9 mouse cellular contexts compared by ENCODE assay signal in the genomic region with DNA sequence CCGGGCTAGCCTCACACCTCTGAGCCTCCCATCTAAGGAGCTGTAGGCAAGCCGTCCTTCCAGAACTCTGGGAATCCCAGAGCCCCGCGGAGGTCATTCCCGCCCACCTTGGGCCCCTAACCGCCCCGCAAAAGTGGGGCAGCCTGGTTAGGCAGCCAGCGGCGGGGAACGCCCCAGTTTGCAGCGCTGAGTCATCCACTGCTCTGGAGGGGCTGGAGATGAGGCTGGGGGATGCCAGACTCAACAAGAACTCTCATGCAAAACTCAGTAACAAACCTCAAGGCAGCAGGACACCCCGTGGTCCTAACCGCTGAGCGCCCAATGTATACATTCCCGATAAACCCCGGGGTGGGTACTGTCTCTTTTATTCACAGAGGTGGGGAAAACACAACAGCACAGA. TPM values are rescaled to one million over a fixed set of nuclear protein-coding genes. Genes with fewer than 3 reads are reported as not detected.
DNase-seq lines count a peak whose midpoint lies in the region; ATAC-seq and TF ChIP-seq lines count a peak whose summit lies in the region.
"Had no signal": no experiment of that assay in that cellular context is flagged by ENCODE, and none has a peak within 500 bp of the region (broad histone marks: within the 10 kb centered on the region; RNA-seq: fewer than 3 reads in every experiment).

No protein-coding gene starts in this region.

- H3K27ac ChIP-seq in liver, embryonic 14.5 days: no peak overlapping the region

- WGBS in liver, embryonic 14.5 days (ENCODE audit: insufficient replicate concordance): 2% methylated on average over 16 of the region's 16 CpGs

- H3K4me2 ChIP-seq in liver, embryonic 14.5 days (ENCODE audit: low read depth): peak overlapping the region; percentile 56

- no peak for ATAC-seq in liver, embryonic 14.5 days (ENCODE audit: insufficient read depth)

- DNase-seq in adrenal gland, postnatal 25 days: peak; percentile 39
- no peak for DNase-seq in adrenal gland, postnatal 10 days
- peak; percentile 33 for DNase-seq in right cerebral cortex, adult 18-20 months
- DNase-seq in right cerebral cortex, postnatal 4 days: no peak
- DNase-seq in liver, embryonic 14.5 days (ENCODE audit: low read depth in 3 of 3, low spot score in 3 of 3): no peak
- DNase-seq in urinary bladder, adult 2 months (ENCODE audit: low spot score): no peak
- no peak for DNase-seq in frontal cortex, postnatal 36 days (ENCODE audit: low spot score in 2 of 2)
- DNase-seq in thymus, postnatal 0 days (ENCODE audit: low spot score): no peak

- TF ChIP-seq CTCF in liver, embryonic 14.5 days (IDR thresholded peaks at IDR 0.05; ENCODE audit: low read depth): no peak

- no peaks in the 10 kb centered on the region; a peak in 1 of 4 replicates for H3K4me1 ChIP-seq in liver, embryonic 14.5 days (replicated peaks; ENCODE audit: control insufficient read depth in 2 of 2, insufficient read depth in 2 of 2, low read length in 1 of 2)

- peak overlapping the region in 1 of 2 experiments; percentile 31; a peak in 2 of 4 replicates for H3K4me3 ChIP-seq in liver, embryonic 14.5 days (ENCODE audit: insufficient read depth in 1 of 2, low read depth in 2 of 2, low read length in 2 of 2)

- no peaks in the 10 kb centered on the region; the same call in 1 of the 2 replicates for H3K9me3 ChIP-seq in liver, embryonic 14.5 days (ENCODE audit: control insufficient read depth, low read length)

- H3K9ac ChIP-seq in liver, embryonic 14.5 days (replicated peaks): no peak overlapping the region

- no peaks in the 10 kb centered on the region for H3K36me3 ChIP-seq in liver, embryonic 14.5 days (replicated peaks; ENCODE audit: control insufficient read depth, insufficient read depth, low read depth)

- H3K27me3 ChIP-seq in liver, embryonic 14.5 days (ENCODE audit: control insufficient read depth, insufficient read depth, low read length): peaks cover 71% of the 10 kb centered on the region

- TF ChIP-seq EP300 in liver, embryonic 14.5 days (IDR thresholded peaks at IDR 0.05; ENCODE audit: low read depth): no peak

RNA-seq across cellular contexts. Expression of gene Ptprs, which starts 4.2 kb away (rescaled TPM):
- 165 and 222 TPM in 2 replicates for total RNA-seq in adrenal gland, postnatal 25 days (2021)
- total RNA-seq in adrenal gland, postnatal 10 days (2021): 100 to 1,000 TPM in 1 of 2 experiments, 10 to 100 TPM in 1; 77.1 to 106 TPM
- 17.7 and 18.8 TPM in 2 replicates for polyA plus RNA-seq in liver, embryonic 14.5 days (2012; rRNA removed)
- polyA plus RNA-seq in liver, embryonic 14.5 days (2014; fragmentation: Nextera tagmentation; extraction: Ambion mirVana): 3.8 and 4.6 TPM in 2 replicates
- polyA plus RNA-seq in urinary bladder, adult 2 months (2012; rRNA removed): 313 and 341 TPM in 2 replicates
- 24.2 and 29.9 TPM in 2 replicates for polyA plus RNA-seq in thymus, postnatal 0 days (2015; fragmentation: Nextera tagmentation; extraction: Ambion mirVana)

RNA-seq across cellular contexts. Expression of gene Znrf4, which starts 40.1 kb away (rescaled TPM):
- total RNA-seq in adrenal gland, postnatal 25 days (2021): not detected in 2 replicates
- not detected for total RNA-seq in adrenal gland, postnatal 10 days (2021)
- polyA plus RNA-seq in liver, embryonic 14.5 days (2012; rRNA removed): not detected in 2 replicates
- polyA plus RNA-seq in liver, embryonic 14.5 days (2014; fragmentation: Nextera tagmentation; extraction: Ambion mirVana): not detected in 2 replicates
- not detected in 2 replicates for polyA plus RNA-seq in urinary bladder, adult 2 months (2012; rRNA removed)
- not detected in 2 replicates for polyA plus RNA-seq in thymus, postnatal 0 days (2015; fragmentation: Nextera tagmentation; extraction: Ambion mirVana)
- total RNA-seq: left cerebral cortex, adult 8-10 months had no signal

Comparison
In these comparisons a context has a peak if more than half of its experiments do, and no peak if none do; other contexts are left out.
1. DNase-seq: peak in adrenal gland, postnatal 25 days (single experiment) and right cerebral cortex, adult 18-20 months (single experiment); none in adrenal gland, postnatal 10 days (single experiment), right cerebral cortex, postnatal 4 days (single experiment), liver, embryonic 14.5 days (0 of 3), urinary bladder, adult 2 months (single experiment), frontal cortex, postnatal 36 days (0 of 2) and thymus, postnatal 0 days (single experiment).
2. RNA of gene Ptprs, which starts 4.2 kb away (polyA plus RNA-seq): 313 to 341 TPM in urinary bladder, adult 2 months; 24.2 to 29.9 TPM in thymus, postnatal 0 days and 3.8 to 18.8 TPM in liver, embryonic 14.5 days; every median in the first group is over 10 times any median in the second.